Mouse (Mus musculus) liver, embryonic 12.5 days (tissue): ENCODE results near the gene Gprc5d. TPM values are rescaled to one million over a fixed set of nuclear protein-coding genes. Genes with fewer than 3 reads are reported as not detected.

Source experiments
- ATAC-seq: fragments of 200-750 bp; cut with Nextera tagmentation; 2 replicates; pipeline ENCODE4 v1.8.0; 2017; ENCODE audit warnings: moderate number of reproducible peaks, mild to moderate bottlenecking, moderate library complexity
- H3K27ac ChIP-seq: fragments of 300-500 bp; sonication (generic); 2 replicates; pipeline ENCODE4 v1.5.1; 2016; ENCODE audit warnings: mild to moderate bottlenecking
- H3K27me3 ChIP-seq: fragments of 300-500 bp; sonication (generic); replicated peaks from 2 replicates; pipeline ENCODE4 v1.6.1; 2016; ENCODE audit warnings: mild to moderate bottlenecking, moderate library complexity
- H3K36me3 ChIP-seq: fragments of 300-500 bp; sonication (generic); 2 replicates; pipeline ENCODE4 v1.6.1; 2016; ENCODE audit warnings: mild to moderate bottlenecking, moderate library complexity
- H3K4me1 ChIP-seq: fragments of 300-500 bp; sonication (generic); 2 replicates; pipeline ENCODE4 v1.6.1; 2016
- H3K4me2 ChIP-seq: fragments of 300-500 bp; sonication (generic); 2 replicates; pipeline ENCODE4 v1.6.1; 2016; ENCODE audit warnings: mild to moderate bottlenecking, moderate library complexity
- H3K4me3 ChIP-seq: fragments of 300-500 bp; sonication (generic); 2 replicates; pipeline ENCODE4 v1.5.1; 2016; ENCODE audit warnings: mild to moderate bottlenecking, moderate library complexity
- H3K9ac ChIP-seq: fragments of 300-500 bp; sonication (generic); 2 replicates; pipeline ENCODE4 v1.6.1; 2016; ENCODE audit warnings: mild to moderate bottlenecking, moderate library complexity
- H3K9me3 ChIP-seq: fragments of 300-500 bp; sonication (generic); replicated peaks from 2 replicates; pipeline ENCODE4 v1.6.1; 2016; ENCODE audit warnings: mild to moderate bottlenecking, moderate library complexity
- WGBS: fragments of 180-500 bp; shearing (Covaris S2); methylation state at CpG from one replicate; pipeline ENCODE4 v1.1.7; 2016; ENCODE audit not compliant: insufficient replicate concordance; 5-methylcytosine and 5-hydroxymethylcytosine counted together
- polyA plus RNA-seq: library from polyadenylated mRNA; unstranded; fragments of >200 nt; fragmentation: Nextera tagmentation; extraction: Ambion mirVana; gene quantifications from 2 replicates; pipeline ENCODE4 v1.2.1, GENCODE M21; 2016

Gene Gprc5d
- polyA plus RNA-seq, 1 experiment from 2014 or later, result 0.10 TPM

DNA sequence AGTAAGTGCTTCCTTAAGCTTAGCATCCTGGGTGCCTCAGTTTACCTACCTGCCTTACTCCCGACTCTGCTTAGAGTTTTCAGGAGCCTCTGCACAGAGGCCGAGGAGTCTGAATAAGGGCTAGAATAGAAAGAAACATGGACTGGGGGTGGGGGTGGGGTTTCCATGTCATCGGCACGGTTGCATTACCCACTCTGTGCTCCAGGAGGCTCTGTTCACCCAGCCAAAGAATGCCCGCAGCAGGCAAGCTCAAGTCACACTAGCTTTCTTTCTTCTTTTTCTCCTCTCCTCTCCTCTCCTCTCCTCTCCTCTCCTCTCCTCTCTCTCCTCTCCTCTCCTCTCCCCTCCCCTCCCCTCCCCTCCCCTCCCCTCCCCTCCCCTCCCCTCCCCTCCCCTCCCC, 32.2 kb upstream of the Gprc5d start:
- H3K4me1 ChIP-seq, result no peaks in the 10 kb centered on the region

DNA sequence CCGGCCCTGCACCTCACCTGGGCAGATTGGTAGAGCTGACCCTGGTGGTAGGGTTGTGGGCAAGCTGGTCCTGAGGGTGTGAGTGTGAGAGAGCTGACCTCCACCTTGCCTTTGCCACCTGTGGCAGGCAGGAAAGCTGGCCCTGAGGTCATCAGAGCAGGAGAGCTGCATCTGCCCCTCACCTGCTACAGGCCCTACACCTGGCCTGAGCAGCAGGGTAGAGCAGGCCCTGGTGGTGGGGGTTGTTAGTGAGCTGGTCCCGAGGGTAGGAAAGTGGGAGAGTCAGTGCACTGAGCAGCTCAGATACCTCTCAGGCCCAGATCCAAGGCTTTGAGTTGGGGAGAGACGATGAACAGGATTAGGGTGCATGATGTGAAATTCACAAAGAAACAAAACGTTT, 31.6 kb upstream of the Gprc5d start:
- no peaks in the 10 kb centered on the region for H3K9me3 ChIP-seq
- H3K4me2 ChIP-seq, result no peak overlapping the region
- ATAC-seq, result peak; percentile 44; the same call in 1 of the 2 replicates
- no peaks in the 10 kb centered on the region; the same call in 1 of the 2 replicates for H3K4me1 ChIP-seq
- H3K9ac ChIP-seq, result no peak overlapping the region
- H3K27ac ChIP-seq, result no peak overlapping the region
- WGBS, result 73% methylated on average over 4 of the region's 4 CpGs
- no peak overlapping the region for H3K4me3 ChIP-seq
- H3K27me3 ChIP-seq, result no peaks in the 10 kb centered on the region
- peaks cover 97% of the 10 kb centered on the region for H3K36me3 ChIP-seq

More for the DNA sequence above, 32.2 kb upstream of the Gprc5d start:
- Histone ChIP-seq H3K9ac (no peak overlapping the region), H3K4me3 (no peak overlapping the region), H3K4me2 (no peak overlapping the region), H3K9me3 (no peaks in the 10 kb centered on the region), H3K27me3 (no peaks in the 10 kb centered on the region), H3K36me3 (peaks cover 97% of the 10 kb centered on the region), H3K27ac (no peak overlapping the region)
- peak; percentile 48 for ATAC-seq
- 26% methylated on average over 5 of the region's 5 CpGs for WGBS

GRCm38 (mm10) chr6:135149175-135149574, 31.1 kb upstream of the Gprc5d start:
- Histone ChIP-seq H3K4me3 (no peak overlapping the region), H3K27ac (no peak overlapping the region), H3K27me3 (no peaks in the 10 kb centered on the region), H3K4me2 (no peak overlapping the region), H3K9ac (no peak overlapping the region), H3K9me3 (no peaks in the 10 kb centered on the region), H3K36me3 (peaks cover 97% of the 10 kb centered on the region), H3K4me1 (no peaks in the 10 kb centered on the region; the same call in 1 of the 2 replicates)
- 80% methylated on average over 4 of the region's 4 CpGs for WGBS
- ATAC-seq, result 0 out of 2 replicates have a peak, but pooled peaks have one; percentile 3

GRCm38 (mm10) chr6:135148506-135148905, 30.4 kb upstream of the Gprc5d start:
- ATAC-seq, result peak; percentile 14; the same call in 1 of the 2 replicates

GRCm38 (mm10) chr6:135145976-135146375, 27.9 kb upstream of the Gprc5d start:
- Histone ChIP-seq H3K4me3 (no peak overlapping the region), H3K27ac (no peak overlapping the region), H3K27me3 (no peaks in the 10 kb centered on the region), H3K9ac (no peak overlapping the region), H3K4me2 (no peak overlapping the region), H3K9me3 (no peaks in the 10 kb centered on the region), H3K36me3 (peaks cover 97% of the 10 kb centered on the region), H3K4me1 (peaks cover 7% of the 10 kb centered on the region; the same call in 1 of the 2 replicates)
- ATAC-seq, result no peak
- WGBS, result 89% methylated on average over 5 of the region's 5 CpGs

More at GRCm38 (mm10) chr6:135148506-135148905, 30.4 kb upstream of the Gprc5d start:
- H3K27ac ChIP-seq, result no peak overlapping the region
- WGBS, result 35% methylated on average over 1 of the region's 1 CpGs
- H3K4me3 ChIP-seq, result no peak overlapping the region
- H3K36me3 ChIP-seq, result peaks cover 97% of the 10 kb centered on the region
- H3K4me2 ChIP-seq, result no peak overlapping the region
- H3K27me3 ChIP-seq, result no peaks in the 10 kb centered on the region
- peaks cover 4% of the 10 kb centered on the region; the same call in 1 of the 2 replicates for H3K4me1 ChIP-seq
- no peak overlapping the region for H3K9ac ChIP-seq
- H3K9me3 ChIP-seq, result no peaks in the 10 kb centered on the region

- H3K27ac ChIP-seq, result no peak overlapping the region
- 9% methylated on average over 3 of the region's 3 CpGs for WGBS
- H3K9ac ChIP-seq, result no peak overlapping the region
- no peak overlapping the region for H3K4me3 ChIP-seq
- ATAC-seq, result no peak
- peaks cover 100% of the 10 kb centered on the region for H3K36me3 ChIP-seq
- no peaks in the 10 kb centered on the region for H3K27me3 ChIP-seq
- H3K4me1 ChIP-seq, result peaks cover 7% of the 10 kb centered on the region; the same call in 1 of the 2 replicates
- no peak overlapping the region for H3K4me2 ChIP-seq
- no peaks in the 10 kb centered on the region for H3K9me3 ChIP-seq
Measured at GRCm38 (mm10) chr6:135144516-135144915, 26.4 kb upstream of the Gprc5d start.

GRCm38 (mm10) chr6:135143151-135143550, 25.1 kb upstream of the Gprc5d start:
- no peak overlapping the region for H3K4me3 ChIP-seq
- H3K9me3 ChIP-seq, result no peaks in the 10 kb centered on the region
- peaks cover 7% of the 10 kb centered on the region; the same call in 1 of the 2 replicates for H3K4me1 ChIP-seq
- H3K27ac ChIP-seq, result no peak overlapping the region
- no peak overlapping the region for H3K4me2 ChIP-seq
- WGBS, result 86% methylated on average over 5 of the region's 5 CpGs
- H3K27me3 ChIP-seq, result no peaks in the 10 kb centered on the region
- no peak overlapping the region for H3K9ac ChIP-seq
- ATAC-seq, result no peak
- peaks cover 100% of the 10 kb centered on the region for H3K36me3 ChIP-seq

- no peak overlapping the region for H3K27ac ChIP-seq
- H3K27me3 ChIP-seq, result no peaks in the 10 kb centered on the region
- WGBS, result 84% methylated on average over 16 of the region's 16 CpGs
- H3K4me3 ChIP-seq, result no peak overlapping the region
- no peak for ATAC-seq
- no peaks in the 10 kb centered on the region for H3K9me3 ChIP-seq
- H3K36me3 ChIP-seq, result peaks cover 100% of the 10 kb centered on the region
- no peak overlapping the region for H3K4me2 ChIP-seq
- H3K9ac ChIP-seq, result no peak overlapping the region
- peaks cover 7% of the 10 kb centered on the region; the same call in 1 of the 2 replicates for H3K4me1 ChIP-seq
Measured at GRCm38 (mm10) chr6:135141451-135142147, 23.5 kb upstream of the Gprc5d start.

- ATAC-seq, result no peak
- WGBS, result 89% methylated on average over 14 of the region's 14 CpGs
- peaks cover 100% of the 10 kb centered on the region for H3K36me3 ChIP-seq
Measured at GRCm38 (mm10) chr6:135138746-135139145, 20.7 kb upstream of the Gprc5d start.

DNA sequence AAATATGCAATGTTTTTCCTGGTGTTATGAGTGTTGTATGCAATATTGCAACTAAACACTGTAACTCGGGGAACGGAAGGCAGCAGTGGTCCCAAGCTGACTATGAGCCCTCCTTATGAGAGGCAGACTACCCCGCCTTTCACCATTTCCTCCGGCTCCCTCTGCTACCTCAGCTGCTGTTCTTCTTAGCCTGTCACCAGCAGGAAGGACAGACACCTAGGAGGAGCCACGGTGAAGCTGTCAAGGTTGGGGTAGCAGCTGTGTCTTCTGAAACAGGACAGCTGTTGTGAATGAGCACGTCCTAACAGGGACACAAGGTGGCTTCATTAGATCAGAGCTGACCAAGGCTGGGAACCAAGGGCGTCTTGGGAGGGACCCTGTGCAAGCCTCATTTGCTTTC, 20.1 kb upstream of the Gprc5d start:
- no peak overlapping the region for H3K9ac ChIP-seq
- no peak for ATAC-seq
- no peak overlapping the region for H3K4me3 ChIP-seq
- H3K27me3 ChIP-seq, result no peaks in the 10 kb centered on the region
- H3K4me1 ChIP-seq, result peaks cover 3% of the 10 kb centered on the region; the same call in 1 of the 2 replicates
- 79% methylated on average over 7 of the region's 7 CpGs for WGBS
- peaks cover 100% of the 10 kb centered on the region for H3K36me3 ChIP-seq
- no peak overlapping the region for H3K4me2 ChIP-seq
- no peak overlapping the region for H3K27ac ChIP-seq
- H3K9me3 ChIP-seq, result no peaks in the 10 kb centered on the region

More at GRCm38 (mm10) chr6:135138746-135139145, 20.7 kb upstream of the Gprc5d start:
- Histone ChIP-seq H3K4me3 (no peak overlapping the region), H3K9me3 (no peaks in the 10 kb centered on the region), H3K9ac (no peak overlapping the region), H3K4me2 (no peak overlapping the region), H3K27ac (no peak overlapping the region), H3K27me3 (no peaks in the 10 kb centered on the region), H3K4me1 (peaks cover 5% of the 10 kb centered on the region; the same call in 1 of the 2 replicates)

GRCm38 (mm10) chr6:135137736-135138135, 19.7 kb upstream of the Gprc5d start:
- Histone ChIP-seq H3K4me1 (no peaks in the 10 kb centered on the region), H3K27ac (no peak overlapping the region), H3K9ac (no peak overlapping the region), H3K4me3 (no peak overlapping the region), H3K9me3 (no peaks in the 10 kb centered on the region), H3K27me3 (no peaks in the 10 kb centered on the region), H3K4me2 (no peak overlapping the region), H3K36me3 (peaks cover 99% of the 10 kb centered on the region)
- ATAC-seq, result no peak
- 82% methylated on average over 9 of the region's 9 CpGs for WGBS

- H3K27me3 ChIP-seq, result no peaks in the 10 kb centered on the region
- H3K4me1 ChIP-seq, result no peaks in the 10 kb centered on the region
- no peak overlapping the region for H3K27ac ChIP-seq
- WGBS, result 53% methylated on average over 11 of the region's 11 CpGs
- H3K4me3 ChIP-seq, result no peak overlapping the region
- peaks cover 88% of the 10 kb centered on the region for H3K36me3 ChIP-seq
- H3K9ac ChIP-seq, result no peak overlapping the region
- H3K4me2 ChIP-seq, result no peak overlapping the region
- ATAC-seq, result peak; percentile 50; the same call in 1 of the 2 replicates
- no peaks in the 10 kb centered on the region for H3K9me3 ChIP-seq
Measured at GRCm38 (mm10) chr6:135136439-135137161, 18.5 kb upstream of the Gprc5d start.
